Mouse (Mus musculus) stomach, postnatal 0 days (tissue): ENCODE measurements around the gene Jph4.
A peak's percentile ranks its signal among the peaks of the same experiment; 100 is the strongest.

ENCODE experiments used
- CTCF ChIP-seq: IDR thresholded peaks from 2 replicates; pipeline ENCODE4 v1.5.1; 2016; ENCODE audit warnings: antibody characterized with exemption, low read depth, mild to moderate bottlenecking, moderate library complexity
- EP300 ChIP-seq: optimal IDR thresholded peaks from 2 replicates; pipeline ENCODE3; 2016; ENCODE audit warnings: antibody characterized with exemption

GRCm38 (mm10) chr14:55121947-55122346 is 5.2 kb upstream of the Jph4 start:
- peak; percentile 89 for TF ChIP-seq CTCF
- TF ChIP-seq EP300, result no peak
